Mouse (Mus musculus) limb, embryonic 12.5 days (tissue): ENCODE data around the gene Nbl1. TPM values are rescaled to one million over a fixed set of nuclear protein-coding genes. Genes with fewer than 3 reads are reported as not detected.
A peak's percentile ranks its signal among the peaks of the same experiment; 100 is the strongest.

Experiments used
- ATAC-seq: fragments of 200-750 bp; cut with Nextera tagmentation; 2 replicates; pipeline ENCODE4 v1.8.0; 2017; ENCODE audit warnings: low read depth, moderate TSS enrichment; ENCODE audit not compliant: insufficient number of reproducible peaks, insufficient read depth, low FRiP score, low TSS enrichment
- H3K27ac ChIP-seq: fragments of 300-500 bp; sonication (generic); 2 replicates; pipeline ENCODE4 v1.5.1; 2016; ENCODE audit warnings: mild to moderate bottlenecking, moderate library complexity
- H3K27me3 ChIP-seq: fragments of 300-500 bp; sonication (generic); 2 replicates; pipeline ENCODE4 v1.6.1; 2016; ENCODE audit warnings: mild to moderate bottlenecking, moderate library complexity
- H3K36me3 ChIP-seq: fragments of 300-500 bp; sonication (generic); 2 replicates; pipeline ENCODE4 v1.6.1; 2016; ENCODE audit warnings: mild to moderate bottlenecking, moderate library complexity
- H3K4me1 ChIP-seq: fragments of 300-500 bp; sonication (generic); replicated peaks from 2 replicates; pipeline ENCODE4 v1.6.1; 2016
- H3K4me2 ChIP-seq: fragments of 300-500 bp; sonication (generic); 2 replicates; pipeline ENCODE4 v1.6.1; 2016; ENCODE audit warnings: mild to moderate bottlenecking, moderate library complexity
- H3K4me3 ChIP-seq: fragments of 300-500 bp; sonication (generic); replicated peaks from 2 replicates; pipeline ENCODE4 v1.5.1; 2016; ENCODE audit warnings: mild to moderate bottlenecking
- H3K9ac ChIP-seq: fragments of 300-500 bp; sonication (generic); replicated peaks from 2 replicates; pipeline ENCODE4 v1.6.1; 2016; ENCODE audit warnings: mild to moderate bottlenecking, moderate library complexity
- H3K9me3 ChIP-seq: fragments of 300-500 bp; sonication (generic); 2 replicates; pipeline ENCODE4 v1.6.1; 2016; ENCODE audit warnings: mild to moderate bottlenecking, moderate library complexity
- WGBS: fragments of 180-500 bp; shearing (Covaris S2); methylation state at CpG from one replicate; pipeline ENCODE4 v1.1.7; 2016; 5-methylcytosine and 5-hydroxymethylcytosine counted together
- polyA plus RNA-seq: library from polyadenylated mRNA; unstranded; fragments of >200 nt; fragmentation: Nextera tagmentation; extraction: Ambion mirVana; gene quantifications from 2 replicates; pipeline ENCODE4 v1.2.1, GENCODE M21; 2016

Gene Nbl1
- polyA plus RNA-seq, 1 experiment from 2014 or later = 141 TPM

DNA sequence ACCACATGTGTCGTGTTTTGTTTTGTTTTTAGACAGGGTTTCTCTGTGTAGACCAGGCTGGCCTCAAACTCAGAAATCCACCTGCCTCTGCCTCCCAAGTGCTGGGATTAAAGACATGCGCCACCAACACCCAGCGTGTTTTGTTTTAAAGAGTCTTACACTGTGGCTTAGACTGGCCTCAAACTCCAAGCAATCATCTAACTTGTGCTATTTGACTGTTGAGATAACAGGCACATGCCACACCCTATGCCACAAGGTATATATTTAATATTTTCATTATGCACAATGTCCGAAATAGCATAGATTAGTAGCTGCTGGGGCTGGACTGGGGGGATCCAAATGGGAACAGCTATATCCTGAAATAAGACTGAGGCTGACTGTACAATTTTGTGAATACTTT lies 29.8 kb upstream of the Nbl1 start:
- Histone ChIP-seq H3K27ac (no peak overlapping the region), H3K4me1 (peaks cover 20% of the 10 kb centered on the region), H3K36me3 (peaks cover 11% of the 10 kb centered on the region), H3K4me3 (no peak overlapping the region), H3K9me3 (peaks cover 7% of the 10 kb centered on the region; the same call in 1 of the 2 replicates), H3K4me2 (no peak overlapping the region), H3K27me3 (no peaks in the 10 kb centered on the region), H3K9ac (no peak overlapping the region)
- 92% methylated on average over 4 of the region's 4 CpGs for WGBS
- no peak for ATAC-seq

GRCm38 (mm10) chr4:139120998-139121397 lies 28.2 kb upstream of the Nbl1 start:
- H3K9ac ChIP-seq = no peak overlapping the region
- peaks cover 20% of the 10 kb centered on the region for H3K4me1 ChIP-seq
- no peak overlapping the region for H3K4me3 ChIP-seq
- H3K27me3 ChIP-seq = no peaks in the 10 kb centered on the region
- no peak overlapping the region for H3K4me2 ChIP-seq
- no peak for ATAC-seq
- H3K27ac ChIP-seq = 0 out of 2 replicates have a peak overlapping the region, but pooled peaks have one; percentile 4
- WGBS = 62% methylated on average over 7 of the region's 7 CpGs
- no peaks in the 10 kb centered on the region for H3K36me3 ChIP-seq
- no peaks in the 10 kb centered on the region for H3K9me3 ChIP-seq

DNA sequence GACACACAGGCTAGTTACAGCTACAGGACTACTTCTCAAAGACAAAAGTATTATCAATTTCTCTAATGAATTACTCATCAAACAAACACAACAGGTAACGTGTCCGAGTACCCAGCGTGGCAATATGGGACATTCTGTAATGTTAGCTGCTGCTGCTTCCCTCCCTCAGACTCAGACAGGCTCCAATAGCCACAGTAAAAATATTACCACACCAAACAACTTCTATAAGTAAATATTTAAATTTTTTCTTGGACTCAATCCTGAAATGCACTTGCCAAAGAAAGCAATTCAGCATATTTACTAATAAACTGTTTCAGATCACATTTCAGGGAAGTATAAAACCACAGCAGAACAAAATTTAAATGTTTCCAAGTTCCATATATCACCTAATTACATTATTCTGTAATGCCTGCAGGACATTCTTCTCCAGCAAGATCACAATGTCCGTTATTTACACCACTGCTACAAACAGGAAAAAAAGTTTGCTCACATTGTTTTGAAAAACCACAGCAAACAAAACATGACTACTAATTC lies 27.6 kb upstream of the Nbl1 start:
- Histone ChIP-seq H3K4me3 (no peak overlapping the region), H3K9me3 (no peaks in the 10 kb centered on the region), H3K9ac (no peak overlapping the region), H3K36me3 (no peaks in the 10 kb centered on the region), H3K27me3 (no peaks in the 10 kb centered on the region), H3K4me2 (no peak overlapping the region), H3K4me1 (peaks cover 20% of the 10 kb centered on the region), H3K27ac (no peak overlapping the region)
- no peak for ATAC-seq
- WGBS = 75% methylated on average over 4 of the region's 4 CpGs

GRCm38 (mm10) chr4:139116356-139117063 lies 23.7 kb upstream of the Nbl1 start:
- H3K9me3 ChIP-seq = no peaks in the 10 kb centered on the region
- H3K4me2 ChIP-seq = no peak overlapping the region
- H3K27ac ChIP-seq = no peak overlapping the region
- ATAC-seq = no peak
- WGBS = 91% methylated on average over 3 of the region's 3 CpGs
- peaks cover 23% of the 10 kb centered on the region for H3K4me1 ChIP-seq
- no peaks in the 10 kb centered on the region for H3K27me3 ChIP-seq
- H3K9ac ChIP-seq = no peak overlapping the region
- H3K4me3 ChIP-seq = no peak overlapping the region
- H3K36me3 ChIP-seq = no peaks in the 10 kb centered on the region

DNA sequence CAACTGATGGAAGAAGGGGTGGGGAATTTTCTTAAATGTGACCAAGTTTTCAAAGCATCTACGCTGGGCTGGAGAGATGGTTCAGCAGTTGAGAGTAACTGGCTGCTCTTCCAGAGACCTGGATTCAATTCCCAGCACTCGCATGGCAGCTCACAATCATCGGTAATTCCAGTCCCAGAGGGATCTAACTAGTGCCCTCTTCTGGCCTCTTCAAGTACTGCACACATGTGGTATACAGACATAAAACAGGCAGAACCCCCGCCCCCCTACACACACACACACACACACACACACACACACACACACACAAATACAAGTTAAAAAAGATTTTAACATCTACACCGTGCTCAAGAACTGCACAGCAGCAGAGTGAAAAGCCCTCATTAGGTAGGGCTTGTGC lies 22.9 kb upstream of the Nbl1 start:
- Histone ChIP-seq H3K36me3 (no peaks in the 10 kb centered on the region), H3K4me2 (no peak overlapping the region), H3K27me3 (no peaks in the 10 kb centered on the region), H3K9me3 (no peaks in the 10 kb centered on the region), H3K27ac (no peak overlapping the region), H3K4me1 (peaks cover 26% of the 10 kb centered on the region), H3K9ac (no peak overlapping the region), H3K4me3 (no peak overlapping the region)
- no peak for ATAC-seq
- WGBS = 90% methylated on average over 5 of the region's 5 CpGs

GRCm38 (mm10) chr4:139112482-139112881 lies 19.7 kb upstream of the Nbl1 start:
- Histone ChIP-seq H3K27ac (peak overlapping the region; percentile 31; the same call in 1 of the 2 replicates), H3K4me1 (peaks cover 18% of the 10 kb centered on the region), H3K9me3 (no peaks in the 10 kb centered on the region), H3K27me3 (no peaks in the 10 kb centered on the region), H3K4me2 (no peak overlapping the region), H3K4me3 (no peak overlapping the region), H3K9ac (no peak overlapping the region), H3K36me3 (no peaks in the 10 kb centered on the region)
- ATAC-seq = no peak
- WGBS = 67% methylated on average over 3 of the region's 3 CpGs

DNA sequence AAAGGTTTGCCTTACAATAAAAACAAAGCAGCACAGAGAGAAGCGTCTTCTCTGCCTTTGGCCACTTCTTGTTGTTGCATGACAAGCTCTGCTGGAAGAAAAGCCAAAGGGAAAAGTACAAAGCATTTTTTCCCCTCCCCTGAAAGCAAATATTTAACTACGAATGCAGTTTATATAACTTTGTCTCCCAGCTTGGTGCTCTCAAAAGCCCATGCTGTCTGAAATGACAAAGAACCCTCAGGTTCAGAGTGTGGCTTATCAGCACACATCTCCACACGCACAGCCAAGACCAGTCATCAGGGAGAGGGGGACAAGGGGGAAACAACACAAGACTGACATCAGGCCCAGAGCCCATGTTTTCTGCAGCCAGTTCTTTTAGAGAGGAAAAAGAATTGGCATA lies 18.6 kb upstream of the Nbl1 start:
- WGBS = 61% methylated on average over 3 of the region's 3 CpGs
- H3K4me3 ChIP-seq = no peak overlapping the region
- no peaks in the 10 kb centered on the region for H3K9me3 ChIP-seq
- no peak overlapping the region for H3K9ac ChIP-seq
- H3K4me2 ChIP-seq = no peak overlapping the region
- peaks cover 18% of the 10 kb centered on the region for H3K4me1 ChIP-seq
- no peak for ATAC-seq
- H3K27me3 ChIP-seq = no peaks in the 10 kb centered on the region
- no peaks in the 10 kb centered on the region for H3K36me3 ChIP-seq
- H3K27ac ChIP-seq = peak overlapping the region; percentile 64; the same call in 1 of the 2 replicates

- H3K27ac ChIP-seq = peak overlapping the region; percentile 64; the same call in 1 of the 2 replicates
- H3K4me1 ChIP-seq = peaks cover 23% of the 10 kb centered on the region
- no peaks in the 10 kb centered on the region for H3K9me3 ChIP-seq
- no peak overlapping the region for H3K4me2 ChIP-seq
- no peaks in the 10 kb centered on the region for H3K27me3 ChIP-seq
- 71% methylated on average over 3 of the region's 3 CpGs for WGBS
- H3K4me3 ChIP-seq = no peak overlapping the region
- no peak overlapping the region for H3K9ac ChIP-seq
- no peak for ATAC-seq
- no peaks in the 10 kb centered on the region for H3K36me3 ChIP-seq
Observed at GRCm38 (mm10) chr4:139110858-139111257, 18.1 kb upstream of the Nbl1 start.

DNA sequence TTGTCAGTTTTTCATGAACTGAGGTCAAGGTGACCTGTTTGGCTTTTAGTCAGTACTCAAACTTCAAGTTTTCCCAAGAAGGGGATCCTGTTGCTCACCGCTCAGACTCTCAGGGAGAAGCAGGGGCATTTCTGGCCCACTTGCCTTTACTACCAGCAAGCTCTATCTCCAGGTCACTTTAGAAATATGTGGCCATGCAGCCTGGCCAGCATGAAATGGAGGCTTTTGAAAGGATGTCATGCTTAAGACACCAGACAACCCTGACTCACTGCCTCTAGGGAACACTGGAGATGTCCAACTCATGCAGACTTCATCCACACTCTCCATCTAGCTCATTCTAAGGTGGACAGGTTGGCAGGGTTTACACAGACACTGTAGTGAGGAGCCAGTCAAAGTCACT lies 12.7 kb upstream of the Nbl1 start:
- ATAC-seq = no peak
- H3K9me3 ChIP-seq = no peaks in the 10 kb centered on the region
- H3K27me3 ChIP-seq = no peaks in the 10 kb centered on the region
- no peak overlapping the region for H3K9ac ChIP-seq
- H3K4me3 ChIP-seq = no peak overlapping the region
- peak overlapping the region; percentile 56; the same call in 1 of the 2 replicates for H3K27ac ChIP-seq
- no peak overlapping the region for H3K4me2 ChIP-seq
- H3K36me3 ChIP-seq = peaks cover 34% of the 10 kb centered on the region
- peaks cover 35% of the 10 kb centered on the region for H3K4me1 ChIP-seq
- WGBS = 94% methylated on average over 1 of the region's 1 CpGs

GRCm38 (mm10) chr4:139101546-139101945 lies 8.8 kb upstream of the Nbl1 start:
- no peak for ATAC-seq
- no peaks in the 10 kb centered on the region for H3K27me3 ChIP-seq
- no peaks in the 10 kb centered on the region for H3K9me3 ChIP-seq
- peaks cover 29% of the 10 kb centered on the region for H3K4me1 ChIP-seq
- H3K36me3 ChIP-seq = peaks cover 34% of the 10 kb centered on the region
- H3K4me2 ChIP-seq = no peak overlapping the region
- WGBS = 73% methylated on average over 6 of the region's 6 CpGs
- H3K9ac ChIP-seq = no peak overlapping the region
- no peak overlapping the region for H3K27ac ChIP-seq
- no peak overlapping the region for H3K4me3 ChIP-seq

DNA sequence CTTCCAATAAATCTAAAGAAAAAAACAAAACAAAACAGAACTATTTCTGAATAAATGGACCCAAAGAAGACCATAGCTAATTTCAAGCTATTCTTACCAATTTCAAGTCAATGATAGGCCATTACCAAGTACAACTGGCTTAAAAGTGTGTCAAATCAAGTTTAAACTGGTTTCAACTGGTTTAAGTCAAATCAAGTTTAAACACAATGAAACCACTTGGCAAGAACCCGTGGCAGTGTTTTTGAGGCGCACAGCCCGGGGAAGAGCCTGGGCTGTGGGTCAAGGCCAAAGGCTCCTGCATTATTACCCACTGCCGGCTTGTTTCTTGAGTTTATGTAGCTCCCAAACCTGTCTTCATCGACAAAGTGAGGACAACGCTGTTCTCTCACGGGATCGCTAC lies 7.5 kb upstream of the Nbl1 start:
- H3K4me1 ChIP-seq = peaks cover 23% of the 10 kb centered on the region

More for the DNA sequence above, 7.5 kb upstream of the Nbl1 start:
- H3K9me3 ChIP-seq = no peaks in the 10 kb centered on the region
- no peak overlapping the region for H3K4me3 ChIP-seq
- no peak overlapping the region for H3K4me2 ChIP-seq
- 94% methylated on average over 8 of the region's 8 CpGs for WGBS
- ATAC-seq = no peak
- H3K9ac ChIP-seq = no peak overlapping the region
- no peaks in the 10 kb centered on the region; the same call in 1 of the 2 replicates for H3K27me3 ChIP-seq
- no peak overlapping the region for H3K27ac ChIP-seq
- peaks cover 34% of the 10 kb centered on the region for H3K36me3 ChIP-seq
